Mouse (Mus musculus): ENCODE results near the gene Gpam.

DNA sequence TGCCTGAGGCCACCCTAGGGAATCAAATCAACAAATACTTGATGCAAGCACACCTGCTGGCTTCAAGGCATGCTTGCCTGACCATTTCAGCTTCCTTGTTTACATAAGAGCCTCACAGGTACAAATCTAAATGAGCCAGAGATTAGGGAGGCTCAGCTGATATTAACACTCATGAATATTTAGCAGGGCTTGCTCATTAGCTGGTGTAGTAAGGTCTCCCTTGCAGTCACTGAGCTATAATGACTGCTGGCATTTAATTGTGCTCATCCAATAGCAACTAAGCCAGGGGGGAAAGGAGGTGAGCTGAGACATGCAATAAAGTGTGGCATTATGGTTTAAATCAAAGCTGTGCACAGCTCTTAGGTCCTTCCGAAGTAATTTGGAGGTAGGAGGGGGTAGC lies 108.2 kb downstream of the Gpam start:
- TF ChIP-seq CTCF (IDR thresholded peaks at IDR 0.05; ENCODE audit: low read depth, low read length) (no peak), POLR2A (IDR thresholded peaks at IDR 0.05; ENCODE audit: borderline replicate concordance, low read depth, low read length) (no peak)

Data from bone marrow macrophage, adult 2 months (primary cell).